Mouse (Mus musculus) limb, embryonic 14.5 days (tissue): ENCODE data around the gene Smoc1. TPM values are rescaled to one million over a fixed set of nuclear protein-coding genes. Genes with fewer than 3 reads are reported as not detected.

Experiments
- ATAC-seq: fragments of 200-750 bp; cut with Nextera tagmentation; 2 replicates; pipeline ENCODE4 v1.8.0; 2017; ENCODE audit warnings: low read depth, moderate number of reproducible peaks, moderate TSS enrichment; ENCODE audit not compliant: low FRiP score
- DNase-seq: peaks from one replicate; pipeline ENCODE4 v3.0.0-alpha.2; 2015; ENCODE audit warnings: low spot score
- H3K27ac ChIP-seq: fragments of 300-500 bp; sonication (generic); replicated peaks from 2 replicates; pipeline ENCODE4 v1.5.1; 2014; ENCODE audit warnings: low read depth, mild to moderate bottlenecking, low read length, moderate library complexity, mixed read lengths
- H3K27me3 ChIP-seq: fragments of 300-500 bp; sonication (generic); 2 replicates; pipeline ENCODE4 v1.6.1; 2014; ENCODE audit warnings: low read length, mixed read lengths; ENCODE audit not compliant: control insufficient read depth, insufficient read depth
- H3K36me3 ChIP-seq: fragments of 300-500 bp; sonication (generic); 2 replicates; pipeline ENCODE4 v1.6.1; 2014; ENCODE audit warnings: mild to moderate bottlenecking, low read length, moderate library complexity, mixed read lengths; ENCODE audit not compliant: control insufficient read depth, insufficient read depth
- H3K4me1 ChIP-seq: fragments of 300-500 bp; sonication (generic); 2 replicates; pipeline ENCODE4 v1.6.1; 2014; ENCODE audit warnings: antibody characterized with exemption, low read length, mixed read lengths; ENCODE audit not compliant: control insufficient read depth, insufficient read depth
- H3K4me2 ChIP-seq: fragments of 300-500 bp; sonication (generic); replicated peaks from 2 replicates; pipeline ENCODE4 v1.6.1; 2014; ENCODE audit warnings: low read depth, mild to moderate bottlenecking, low read length, moderate library complexity; ENCODE audit not compliant: severe bottlenecking
- H3K4me3 ChIP-seq: fragments of 300-500 bp; sonication (generic); replicated peaks from 2 replicates; pipeline ENCODE4 v1.5.1; 2014; ENCODE audit warnings: low read length
- H3K9ac ChIP-seq: fragments of 300-500 bp; sonication (generic); 2 replicates; pipeline ENCODE4 v1.6.1; 2014; ENCODE audit warnings: mild to moderate bottlenecking, low read depth, low read length, moderate library complexity; ENCODE audit not compliant: severe bottlenecking
- H3K9me3 ChIP-seq: fragments of 300-500 bp; sonication (generic); 2 replicates; pipeline ENCODE4 v1.6.1; 2016; ENCODE audit warnings: low read length; ENCODE audit not compliant: control insufficient read depth
- POLR2A ChIP-seq: fragments of 200-500 bp; IDR thresholded peaks from 2 replicates; pipeline ENCODE4 v1.8.0; 2012; ENCODE audit warnings: inconsistent platforms, mild to moderate bottlenecking, moderate library complexity, borderline replicate concordance; ENCODE audit not compliant: insufficient read depth, insufficient read length; ENCODE audit errors: extremely low read depth
- WGBS: fragments of 180-500 bp; shearing (Covaris S2); extraction: QIAGEN DNeasy Blood & Tissue Kit; methylation state at CpG from one replicate; pipeline ENCODE4 v1.1.7; 2014; 5-methylcytosine and 5-hydroxymethylcytosine counted together
- polyA plus RNA-seq, 2 experiments: library from polyadenylated mRNA; depleted of rRNA in 1 of 2; stranded (reverse) in 1 of 2; unstranded in 1 of 2; fragments of >200 nt; fragmentation: Nextera tagmentation in 1 of 2; extraction: Ambion mirVana in 1 of 2; gene quantifications; 2 replicates each; pipeline versions ENCODE4 v1.2.1 to v1.2.3; 2012 to 2014

The Smoc1 gene
- polyA plus RNA-seq, 2 experiments: 8.1 to 16.3 TPM

DNA sequence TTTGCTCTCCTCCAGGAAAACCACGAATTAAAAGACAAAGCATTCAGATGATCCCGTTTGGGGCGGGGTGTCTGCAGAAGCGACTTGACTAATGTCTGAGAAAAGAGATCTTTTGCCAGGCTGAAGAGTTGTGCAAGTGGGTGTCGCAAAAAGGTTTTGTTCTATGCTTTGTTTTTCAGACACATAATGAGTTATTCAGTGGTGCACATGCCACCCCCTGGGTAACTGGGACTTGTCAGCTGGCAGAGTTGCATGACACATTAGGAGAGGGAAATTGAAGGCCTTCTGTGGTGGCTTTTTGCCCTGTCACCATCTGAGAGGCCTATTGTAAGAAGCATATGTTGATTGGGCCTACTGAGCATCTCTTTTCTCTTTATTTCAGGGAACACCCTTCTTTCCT is 20.3 kb downstream of the Smoc1 start:
- Histone ChIP-seq H3K9ac (no peak overlapping the region), H3K4me2 (no peak overlapping the region), H3K27ac (no peak overlapping the region), H3K4me3 (no peak overlapping the region), H3K27me3 (no peaks in the 10 kb centered on the region), H3K9me3 (no peaks in the 10 kb centered on the region), H3K36me3 (no peaks in the 10 kb centered on the region), H3K4me1 (no peaks in the 10 kb centered on the region)
- no peak for TF ChIP-seq POLR2A
- no peak for DNase-seq
- no peak for ATAC-seq
- WGBS: 85% methylated on average over 5 of the region's 5 CpGs

DNA sequence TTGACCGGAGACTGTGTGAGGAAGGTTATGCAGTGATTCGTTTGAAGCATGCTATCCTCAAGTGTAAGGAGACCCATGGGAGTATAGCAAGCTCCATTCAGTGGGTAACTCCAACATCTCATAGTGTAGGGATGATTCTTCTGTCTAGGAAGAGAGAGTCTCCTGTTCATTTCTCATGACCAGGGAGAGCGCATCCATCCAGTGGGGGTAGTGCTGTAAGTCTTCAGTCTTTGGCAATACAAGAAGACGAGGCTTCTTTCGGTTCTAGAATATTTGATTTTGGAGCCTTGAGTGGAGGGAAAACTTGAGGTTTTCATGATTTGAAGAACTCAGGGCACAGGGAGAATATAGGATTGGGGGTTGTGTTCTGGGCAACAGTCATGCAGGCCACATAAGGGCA is 23.1 kb downstream of the Smoc1 start:
- H3K4me3 ChIP-seq: no peak overlapping the region
- H3K9ac ChIP-seq: no peak overlapping the region
- H3K9me3 ChIP-seq: no peaks in the 10 kb centered on the region
- no peak for TF ChIP-seq POLR2A
- DNase-seq (no peak), ATAC-seq (no peak)
- H3K4me2 ChIP-seq: no peak overlapping the region
- H3K27me3 ChIP-seq: no peaks in the 10 kb centered on the region
- 92% methylated on average over 5 of the region's 5 CpGs for WGBS
- H3K4me1 ChIP-seq: no peaks in the 10 kb centered on the region
- H3K36me3 ChIP-seq: no peaks in the 10 kb centered on the region
- H3K27ac ChIP-seq: no peak overlapping the region

DNA sequence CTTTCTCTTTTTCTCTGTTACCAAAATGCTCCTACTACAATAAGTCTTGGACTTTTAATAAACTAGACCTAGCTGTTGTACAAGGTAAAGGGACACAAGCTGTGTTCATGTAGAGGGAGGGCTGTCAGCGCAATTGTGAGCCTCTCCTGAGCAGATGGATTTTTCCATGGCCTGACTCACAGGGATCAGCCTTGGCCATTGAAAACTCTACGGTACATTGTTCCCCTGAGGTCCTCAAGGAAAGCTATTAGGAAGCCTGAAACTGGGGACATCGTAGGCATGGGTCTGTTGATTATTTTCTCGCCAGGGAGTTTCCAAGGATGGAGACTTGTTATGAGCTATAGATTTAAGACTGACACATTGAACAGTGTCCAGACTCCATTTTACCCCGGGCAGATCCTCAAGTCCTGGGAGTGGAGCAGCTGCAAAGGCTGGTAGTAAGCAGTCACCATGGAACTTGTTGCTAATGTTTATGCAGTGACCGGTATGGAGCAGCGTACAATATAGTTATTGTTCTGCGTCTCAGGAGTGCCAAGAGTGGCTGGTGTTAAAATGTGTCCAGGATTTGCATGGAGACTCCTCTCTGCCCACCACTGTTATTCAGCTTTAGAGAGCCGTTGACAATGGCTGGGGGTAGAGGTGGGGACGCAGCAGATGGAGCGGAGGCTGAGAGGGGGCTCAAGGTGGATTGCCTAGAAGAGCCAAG is 28.5 kb downstream of the Smoc1 start:
- 0 out of 2 replicates have a peak overlapping the region, but pooled peaks have one; percentile 35 for H3K27ac ChIP-seq
- DNase-seq (no peak), ATAC-seq (no peak)
- peaks cover 3% of the 10 kb centered on the region; the same call in 1 of the 2 replicates for H3K4me1 ChIP-seq
- H3K4me3 ChIP-seq: no peak overlapping the region
- H3K27me3 ChIP-seq: no peaks in the 10 kb centered on the region
- 61% methylated on average over 11 of the region's 11 CpGs for WGBS
- H3K9ac ChIP-seq: no peak overlapping the region
- H3K36me3 ChIP-seq: no peaks in the 10 kb centered on the region
- H3K9me3 ChIP-seq: no peaks in the 10 kb centered on the region
- no peak for TF ChIP-seq POLR2A
- H3K4me2 ChIP-seq: no peak overlapping the region

DNA sequence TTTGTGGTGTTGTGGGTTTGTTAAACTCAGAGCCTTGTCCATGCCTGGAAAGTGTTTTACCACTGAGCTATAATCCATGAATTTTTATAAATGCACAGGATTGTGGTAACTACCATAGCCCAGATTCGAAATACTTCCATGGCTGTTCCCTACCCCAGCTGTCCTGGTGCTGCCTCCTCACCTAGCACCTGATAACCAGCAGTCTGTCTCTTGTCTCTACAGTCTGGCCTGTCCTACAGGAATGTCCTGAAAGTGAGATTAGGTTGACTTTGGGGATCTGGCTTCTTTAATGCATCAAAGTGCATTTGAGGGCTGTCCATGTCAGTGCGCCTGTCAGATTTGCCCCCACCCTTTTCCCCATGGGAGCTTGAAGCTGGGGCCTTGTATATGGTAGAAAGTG is 29.2 kb downstream of the Smoc1 start:
- no peak overlapping the region for H3K4me3 ChIP-seq
- no peak for TF ChIP-seq POLR2A
- no peaks in the 10 kb centered on the region for H3K9me3 ChIP-seq
- no peak overlapping the region for H3K9ac ChIP-seq
- WGBS: 80% methylated on average over 2 of the region's 2 CpGs
- H3K36me3 ChIP-seq: no peaks in the 10 kb centered on the region
- peaks cover 3% of the 10 kb centered on the region; the same call in 1 of the 2 replicates for H3K4me1 ChIP-seq
- no peaks in the 10 kb centered on the region for H3K27me3 ChIP-seq
- DNase-seq (no peak), ATAC-seq (no peak)
- H3K27ac ChIP-seq: no peak overlapping the region
- no peak overlapping the region for H3K4me2 ChIP-seq

DNA sequence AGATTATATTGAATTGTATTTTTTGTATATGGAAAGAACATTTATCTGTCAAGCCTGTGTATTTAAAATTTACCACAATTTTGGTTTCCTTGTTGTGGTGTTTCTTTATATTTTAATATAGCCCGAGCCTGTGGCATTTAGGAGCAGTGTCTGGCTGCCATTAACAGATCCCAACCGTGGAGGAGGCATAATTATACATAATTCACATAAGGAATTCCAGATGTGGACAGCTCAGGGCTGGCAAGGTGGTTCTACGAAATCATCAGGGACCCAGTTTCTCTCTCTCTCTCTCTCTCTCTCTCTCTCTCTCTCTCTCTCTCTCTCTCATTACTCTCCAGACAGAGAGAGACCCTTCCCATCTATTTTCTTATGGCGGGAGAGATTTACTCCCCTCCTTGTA is 31.0 kb downstream of the Smoc1 start:
- Histone ChIP-seq H3K9me3 (no peaks in the 10 kb centered on the region), H3K36me3 (no peaks in the 10 kb centered on the region), H3K9ac (no peak overlapping the region), H3K27ac (no peak overlapping the region), H3K4me3 (no peak overlapping the region), H3K27me3 (no peaks in the 10 kb centered on the region), H3K4me2 (no peak overlapping the region), H3K4me1 (peaks cover 3% of the 10 kb centered on the region; the same call in 1 of the 2 replicates)
- no peak for DNase-seq
- WGBS: 10% methylated on average over 4 of the region's 4 CpGs
- ATAC-seq: no peak
- no peak for TF ChIP-seq POLR2A
